Mouse (Mus musculus) duodenum, adult 2 months (tissue): ENCODE data around the gene Rnf167. TPM values are rescaled to one million over a fixed set of nuclear protein-coding genes. Genes with fewer than 3 reads are reported as not detected.

Experiments used
- polyA plus RNA-seq: library from polyadenylated mRNA; depleted of rRNA; stranded (reverse); fragments of >200 nt; gene quantifications from 2 replicates; pipeline ENCODE4 v1.2.3, GENCODE M21; 2012; ENCODE audit warnings: low replicate concordance; rRNA removed

Gene Rnf167
- 93.4 and 152 TPM in 2 replicates for polyA plus RNA-seq

GRCm38 (mm10) chr11:70646691-70647650 lies at the start of gene Rnf167, which contains the start of gene Slc25a11:
Gene Rnf167 (plus strand): TSS chr11:70647235.
Gene Slc25a11 (minus strand): TSS chr11:70647479.

GRCm38 (mm10) chr11:70615516-70616093 lies 31.4 kb upstream of the Rnf167 start, which contains the start of gene 4930544D05Rik:
Gene 4930544D05Rik (plus strand): TSS chr11:70615848.

GRCm38 (mm10) chr11:70619101-70619500 lies 27.9 kb upstream of the Rnf167 start, which contains the start of gene Chrne:
Gene Chrne (minus strand): TSS chr11:70619216.

GRCm38 (mm10) chr11:70638714-70639278 lies 8.2 kb upstream of the Rnf167 start, which contains the start of gene Gp1ba:
Gene Gp1ba (plus strand): TSS chr11:70639122.

GRCm38 (mm10) chr11:70654198-70654922 lies 7.3 kb downstream of the Rnf167 start, which contains the start of gene Pfn1:
Gene Pfn1 (minus strand): TSS chr11:70654644.

GRCm38 (mm10) chr11:70656964-70657363 lies 9.9 kb downstream of the Rnf167 start, which contains the start of gene Eno3:
Gene Eno3 (plus strand): TSS chr11:70657202.

GRCm38 (mm10) chr11:70668771-70669505 lies 21.9 kb downstream of the Rnf167 start, which contains the start of gene Spag7:
Gene Spag7 (minus strand): TSS chr11:70669416.

GRCm38 (mm10) chr11:70687601-70688199 lies 40.7 kb downstream of the Rnf167 start, which contains the start of gene Camta2:
Gene Camta2 (minus strand): TSS chr11:70688105.

GRCm38 (mm10) chr11:70699722-70700556 lies 52.9 kb downstream of the Rnf167 start, which contains the start of the genes Inca1 and Kif1c:
Gene Inca1 (minus strand): TSS chr11:70700155.
Gene Kif1c (plus strand): TSS chr11:70700548.

Other genes starting within 250 kb of the Rnf167 start
- 10.6 and 16.6 TPM in 2 replicates for gene Pelp1, start 237.2 kb upstream of the Rnf167 start, polyA plus RNA-seq
- gene Arrb2, start 214.6 kb upstream of the Rnf167 start, polyA plus RNA-seq = 15.9 and 26.1 TPM in 2 replicates
- 11.7 and 19.4 TPM in 2 replicates for gene Med11, start 195.3 kb upstream of the Rnf167 start, polyA plus RNA-seq
- gene Zmynd15, start 187.8 kb upstream of the Rnf167 start, polyA plus RNA-seq = 4.5 and 7.0 TPM in 2 replicates
- gene Cxcl16, start 187.3 kb upstream of the Rnf167 start, polyA plus RNA-seq = 19.4 and 41.0 TPM in 2 replicates
- gene Tm4sf5, start 142.0 kb upstream of the Rnf167 start, polyA plus RNA-seq = 330 and 792 TPM in 2 replicates
- 0.18 TPM in 1 of 2 replicates, not detected in the other for gene Vmo1, start 132.6 kb upstream of the Rnf167 start, polyA plus RNA-seq
- gene Gltpd2, start 128.0 kb upstream of the Rnf167 start, polyA plus RNA-seq = 6.6 and 27.0 TPM in 2 replicates
- gene Psmb6, start 121.9 kb upstream of the Rnf167 start, polyA plus RNA-seq = 220 and 329 TPM in 2 replicates
- gene Gm40193, start 114.3 kb upstream of the Rnf167 start, polyA plus RNA-seq = not detected in 2 replicates
- gene Pld2, start 107.2 kb upstream of the Rnf167 start, polyA plus RNA-seq = 16.7 and 17.7 TPM in 2 replicates
- gene Mink1, start 84.4 kb upstream of the Rnf167 start, polyA plus RNA-seq = 42.1 and 67.8 TPM in 2 replicates
- gene 4930544D05Rik, start 31.4 kb upstream of the Rnf167 start, polyA plus RNA-seq = not detected in 2 replicates
- gene Chrne, start 28.0 kb upstream of the Rnf167 start, polyA plus RNA-seq = 0.13 TPM in 1 of 2 replicates, not detected in the other
- gene Gp1ba, start 8.1 kb upstream of the Rnf167 start, polyA plus RNA-seq = 0.05 TPM in 1 of 2 replicates, not detected in the other
- gene Slc25a11, start 244 bp downstream of the Rnf167 start, polyA plus RNA-seq = 108 and 218 TPM in 2 replicates
- gene Pfn1, start 7.4 kb downstream of the Rnf167 start, polyA plus RNA-seq = 3,237 and 8,074 TPM in 2 replicates
- gene Eno3, start 10.0 kb downstream of the Rnf167 start, polyA plus RNA-seq = 4.4 and 6.7 TPM in 2 replicates
- 6.5 and 20.4 TPM in 2 replicates for gene Spag7, start 22.2 kb downstream of the Rnf167 start, polyA plus RNA-seq
- gene Camta2, start 40.9 kb downstream of the Rnf167 start, polyA plus RNA-seq = 51.1 and 76.0 TPM in 2 replicates
- gene Inca1, start 52.9 kb downstream of the Rnf167 start, polyA plus RNA-seq = 0.59 and 2.1 TPM in 2 replicates
- gene Kif1c, start 53.3 kb downstream of the Rnf167 start, polyA plus RNA-seq = 40.9 and 70.4 TPM in 2 replicates
- gene Zfp3, start 117.0 kb downstream of the Rnf167 start, polyA plus RNA-seq = 0.83 and 1.2 TPM in 2 replicates
- 0.18 and 0.90 TPM in 2 replicates for gene Scimp, start 165.4 kb downstream of the Rnf167 start, polyA plus RNA-seq
- 1.6 and 1.9 TPM in 2 replicates for gene Rabep1, start 197.5 kb downstream of the Rnf167 start, polyA plus RNA-seq